Mouse (Mus musculus): ENCODE results near the gene Vmn1r48. TPM values are rescaled to one million over a fixed set of nuclear protein-coding genes. Genes with fewer than 3 reads are reported as not detected.
"Not testable (repeated sequence)": the region's sequence is repeated elsewhere in the genome, so short reads cannot be mapped to it uniquely, and the experiment has no call there.

Vmn1r48 gene
- polyA plus RNA-seq (2016; fragmentation: Nextera tagmentation; extraction: Ambion mirVana) = not detected in 2 replicates

GRCm38 (mm10) chr6:90036741-90037140, at the start of gene Vmn1r48:
Vmn1r48 (minus strand) TSS chr6:90036841.
- not testable (repeated sequence) for H3K9ac ChIP-seq; H3K4me1 ChIP-seq; H3K4me3 ChIP-seq; H3K9me3 ChIP-seq; ATAC-seq (ENCODE audit: insufficient number of reproducible peaks, insufficient read depth, low FRiP score, low TSS enrichment); H3K4me2 ChIP-seq (replicated peaks); H3K27ac ChIP-seq; H3K36me3 ChIP-seq; H3K27me3 ChIP-seq
- WGBS = no CpG with 5 or more reads among the region's 2 CpGs

- Histone ChIP-seq H3K9ac (no peak within 1 kb of the TSS), H3K36me3 (no peaks in the 10 kb centered on the region), H3K4me3 (no peak within 1 kb of the TSS), H3K4me1 (no peaks in the 10 kb centered on the region), H3K9me3 (0 out of 2 replicates have a peak, but pooled peaks cover 7% of the 10 kb centered on the region), H3K4me2 (replicated peaks) (no peak within 1 kb of the TSS), H3K27ac (no peak within 1 kb of the TSS), H3K27me3 (no peaks in the 10 kb centered on the region)
- 75% methylated on average over 4 of the region's 4 CpGs for WGBS
- ATAC-seq (ENCODE audit: insufficient number of reproducible peaks, insufficient read depth, low FRiP score, low TSS enrichment) = no peak
Measured at GRCm38 (mm10) chr6:90078406-90078805, 41.8 kb upstream of the Vmn1r48 start, which contains the start of gene Vmn1r49. Vmn1r49 (minus strand) TSS chr6:90078506.

GRCm38 (mm10) chr6:90015847-90016246, 20.8 kb downstream of the Vmn1r48 start, which contains the start of gene Vmn1r47:
Vmn1r47 (plus strand) TSS chr6:90016147.
- H3K9me3 ChIP-seq; H3K27me3 ChIP-seq; H3K9ac ChIP-seq; ATAC-seq (ENCODE audit: insufficient number of reproducible peaks, insufficient read depth, low FRiP score, low TSS enrichment); H3K27ac ChIP-seq; H3K36me3 ChIP-seq; H3K4me3 ChIP-seq; H3K4me1 ChIP-seq; H3K4me2 ChIP-seq (replicated peaks): not testable (repeated sequence)
- 89% methylated on average over 1 of the region's 1 CpGs for WGBS

- WGBS = 16% methylated on average over 1 of the region's 1 CpGs
- no peak overlapping the region for H3K27ac ChIP-seq
- no peak overlapping the region for H3K4me3 ChIP-seq
- H3K4me2 ChIP-seq (replicated peaks) = no peak overlapping the region
- H3K9me3 ChIP-seq = 0 out of 2 replicates have a peak, but pooled peaks cover 4% of the 10 kb centered on the region
- no peaks in the 10 kb centered on the region for H3K4me1 ChIP-seq
- no peaks in the 10 kb centered on the region for H3K27me3 ChIP-seq
- no peak for ATAC-seq (ENCODE audit: insufficient number of reproducible peaks, insufficient read depth, low FRiP score, low TSS enrichment)
- H3K9ac ChIP-seq = no peak overlapping the region
- H3K36me3 ChIP-seq = no peaks in the 10 kb centered on the region
Measured at GRCm38 (mm10) chr6:89985989-89986388, 50.7 kb downstream of the Vmn1r48 start.

Other genes starting within 250 kb of the Vmn1r48 start
- gene Vmn1r42, start 160.4 kb downstream of the Vmn1r48 start, polyA plus RNA-seq (2016; fragmentation: Nextera tagmentation; extraction: Ambion mirVana) = not detected in 2 replicates
- gene Vmn1r43, start 160.4 kb downstream of the Vmn1r48 start, polyA plus RNA-seq (2016; fragmentation: Nextera tagmentation; extraction: Ambion mirVana) = not detected in 2 replicates
- gene Vmn1r44, start 153.2 kb downstream of the Vmn1r48 start, polyA plus RNA-seq (2016; fragmentation: Nextera tagmentation; extraction: Ambion mirVana) = not detected in 2 replicates
- not detected in 2 replicates for gene Vmn1r45, start 96.2 kb downstream of the Vmn1r48 start, polyA plus RNA-seq (2016; fragmentation: Nextera tagmentation; extraction: Ambion mirVana)
- gene Vmn1r46, start 67.5 kb downstream of the Vmn1r48 start, polyA plus RNA-seq (2016; fragmentation: Nextera tagmentation; extraction: Ambion mirVana) = not detected in 2 replicates
- gene Vmn1r47, start 20.7 kb downstream of the Vmn1r48 start, polyA plus RNA-seq (2016; fragmentation: Nextera tagmentation; extraction: Ambion mirVana) = not detected in 2 replicates
- gene Vmn1r49, start 41.7 kb upstream of the Vmn1r48 start, polyA plus RNA-seq (2016; fragmentation: Nextera tagmentation; extraction: Ambion mirVana) = not detected in 2 replicates
- gene Vmn1r50, start 64.6 kb upstream of the Vmn1r48 start, polyA plus RNA-seq (2016; fragmentation: Nextera tagmentation; extraction: Ambion mirVana) = not detected in 2 replicates
- gene Vmn1r51, start 85.8 kb upstream of the Vmn1r48 start, polyA plus RNA-seq (2016; fragmentation: Nextera tagmentation; extraction: Ambion mirVana) = not detected in 2 replicates
- gene Vmn1r52, start 138.0 kb upstream of the Vmn1r48 start, polyA plus RNA-seq (2016; fragmentation: Nextera tagmentation; extraction: Ambion mirVana) = not detected in 2 replicates
- not detected in 2 replicates for gene V1ra8, start 166.0 kb upstream of the Vmn1r48 start, polyA plus RNA-seq (2016; fragmentation: Nextera tagmentation; extraction: Ambion mirVana)
- not detected in 2 replicates for gene Vmn1r53, start 187.6 kb upstream of the Vmn1r48 start, polyA plus RNA-seq (2016; fragmentation: Nextera tagmentation; extraction: Ambion mirVana)
- not detected in 2 replicates for gene Vmn1r54, start 209.5 kb upstream of the Vmn1r48 start, polyA plus RNA-seq (2016; fragmentation: Nextera tagmentation; extraction: Ambion mirVana)

All from embryonic facial prominence, embryonic 12.5 days (tissue).